Mouse (Mus musculus) naive thymus-derived CD4-positive, alpha-beta T cell, adult 2 months (primary cell): Measurements from ENCODE around the gene Defb45.

Experiments
- DNase-seq: peaks from one replicate; pipeline ENCODE4 v3.0.0-alpha.2; 2011; ENCODE audit warnings: low read depth

Defb45 gene

DNA sequence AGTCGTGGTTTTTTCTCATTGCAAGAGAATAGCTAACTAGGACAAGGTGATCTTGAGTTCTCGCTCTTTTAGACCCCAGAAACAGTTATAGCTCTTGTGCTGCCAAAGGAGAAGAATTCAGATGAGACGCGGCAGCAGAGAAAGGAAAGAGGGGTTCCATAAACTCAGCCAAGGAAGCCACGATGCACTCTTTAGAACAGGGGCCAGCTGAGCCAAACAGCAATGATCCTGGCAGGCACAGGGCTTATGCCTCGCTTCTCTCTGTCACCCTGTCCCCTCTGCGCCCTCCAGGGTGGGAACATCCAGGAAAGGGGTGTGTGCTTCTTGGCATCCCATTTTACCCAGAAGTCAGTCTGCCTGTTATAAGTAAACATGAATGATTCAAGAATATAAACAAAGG is at the start of gene Defb45:
Defb45 (minus strand) TSS at position 101 of the 400 bp plus-strand sequence.
- no peak for DNase-seq

DNA sequence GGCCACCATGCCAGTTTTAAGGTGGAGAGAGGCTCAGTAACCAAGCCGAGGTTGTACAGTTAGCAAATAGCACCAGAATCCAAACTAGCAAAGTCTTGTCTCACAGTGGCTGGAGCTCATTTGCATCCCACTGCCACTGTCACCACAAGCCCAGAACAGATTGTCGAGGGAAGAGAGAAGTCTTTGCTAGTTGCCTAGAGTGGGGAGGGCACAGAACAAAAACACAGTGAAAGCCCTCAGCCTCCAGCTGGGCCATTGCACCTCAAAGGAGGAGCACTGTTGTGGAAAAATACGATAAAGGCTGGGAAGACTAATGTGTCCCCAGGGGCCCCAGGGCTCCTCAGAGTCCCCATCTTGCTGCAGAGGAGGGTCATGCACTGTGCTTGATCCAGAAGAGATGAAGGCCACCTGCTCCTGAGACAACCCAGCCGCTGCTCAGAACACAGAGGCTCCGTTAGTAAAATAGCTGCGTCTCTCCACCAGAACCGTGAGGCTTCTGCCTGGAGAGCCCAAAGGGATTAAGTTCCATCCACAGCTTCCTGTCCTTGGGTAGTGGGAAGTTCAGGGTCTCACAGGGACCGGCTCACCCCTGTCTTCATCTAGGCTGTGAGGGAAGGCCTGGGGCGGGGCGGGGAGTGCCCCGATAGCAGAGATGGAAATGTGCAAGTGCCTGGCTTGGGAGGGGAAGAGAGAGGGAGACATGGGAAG is 40.4 kb upstream of the Defb45 start:
- no peak for DNase-seq

DNA sequence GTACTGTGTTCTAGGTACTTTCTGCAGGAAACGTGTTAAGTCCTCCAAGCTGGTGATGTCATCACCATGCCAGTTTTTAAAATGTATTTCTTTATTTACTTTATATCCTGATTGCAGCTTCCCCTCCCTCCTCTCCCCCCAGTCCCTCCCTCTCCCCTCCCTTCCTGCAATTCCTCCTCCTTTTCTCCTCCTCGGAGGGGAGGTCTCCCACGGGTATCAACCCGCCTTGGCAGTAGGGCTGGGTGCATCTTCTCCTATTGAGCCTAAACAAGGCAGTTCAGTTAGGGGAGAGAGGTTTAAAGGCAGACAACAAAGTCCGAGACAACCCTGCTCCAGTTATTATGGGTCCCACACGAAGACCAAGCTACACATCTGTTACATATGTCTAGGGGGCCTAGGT is 39.7 kb upstream of the Defb45 start:
- DNase-seq = no peak

DNA sequence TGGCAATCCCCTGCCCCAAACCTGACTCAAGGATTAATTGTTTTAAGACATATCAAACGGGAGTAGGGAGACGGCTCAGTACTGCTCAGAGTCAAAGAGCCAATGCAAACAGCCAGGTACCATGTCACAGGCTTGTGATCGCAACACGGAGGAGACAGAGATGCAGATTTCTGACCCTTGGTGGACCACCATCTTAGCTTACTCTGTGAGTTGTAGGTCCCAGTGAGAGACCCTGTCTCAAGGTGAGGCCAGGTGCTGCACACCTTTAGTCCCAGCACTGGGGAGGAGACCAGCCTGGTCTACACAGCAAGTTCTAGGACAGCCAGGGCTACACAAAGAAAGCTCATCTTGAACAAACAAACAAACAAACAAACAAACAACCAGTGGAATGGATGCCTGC is 38.2 kb upstream of the Defb45 start:
- DNase-seq = no peak

DNA sequence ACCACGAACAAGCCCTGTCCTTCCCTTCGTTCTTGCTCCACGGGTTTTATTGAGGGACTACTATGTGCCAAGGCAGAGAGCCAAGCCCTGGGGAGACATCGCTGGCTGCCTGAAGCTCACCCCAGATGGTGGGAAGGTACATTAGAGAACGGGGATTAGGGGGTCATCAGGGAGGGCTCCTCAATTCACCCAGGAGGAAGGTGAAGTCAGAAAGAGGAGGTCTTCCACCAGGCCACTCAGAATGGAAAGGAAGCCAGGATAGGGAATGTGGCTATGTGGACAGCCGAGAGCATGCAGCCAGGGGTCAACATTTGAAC is 37.8 kb upstream of the Defb45 start:
- DNase-seq = no peak

DNA sequence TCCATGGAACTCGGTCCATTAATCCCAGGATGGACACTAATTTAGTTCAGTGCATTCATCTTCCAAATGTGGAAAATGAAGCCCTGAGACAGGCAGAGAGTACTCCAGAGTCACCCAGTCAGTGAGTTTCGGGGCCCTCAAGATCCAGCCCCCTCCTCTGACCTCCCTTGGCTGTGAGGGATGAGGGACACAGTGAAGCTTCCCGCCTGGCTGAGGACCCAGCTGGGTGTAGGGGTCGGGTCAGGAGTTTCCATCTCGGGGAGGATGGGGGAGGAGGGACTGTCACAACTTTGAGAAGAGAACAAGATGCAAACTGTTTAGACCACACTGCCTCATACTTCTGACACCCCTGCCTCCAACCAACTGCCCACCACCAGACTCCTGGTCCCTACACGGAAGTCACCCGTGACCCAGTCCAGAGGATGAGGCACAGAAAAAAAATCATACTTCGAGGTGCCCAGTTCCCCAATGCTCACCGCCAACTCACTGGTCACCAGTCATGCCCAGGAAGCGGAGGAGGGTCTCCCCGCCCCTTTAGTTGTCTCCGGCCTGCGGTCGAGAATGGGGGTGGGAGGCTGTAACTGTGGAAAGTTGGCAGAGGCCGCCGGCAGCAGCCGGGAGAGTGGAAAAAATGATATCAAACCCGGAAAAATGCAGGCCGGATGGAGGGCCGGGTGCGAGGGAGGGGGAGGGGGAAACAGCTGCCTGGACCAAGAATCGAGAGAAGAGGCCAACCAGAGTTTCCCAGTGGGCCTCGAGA is 37.2 kb upstream of the Defb45 start:
- DNase-seq = no peak

DNA sequence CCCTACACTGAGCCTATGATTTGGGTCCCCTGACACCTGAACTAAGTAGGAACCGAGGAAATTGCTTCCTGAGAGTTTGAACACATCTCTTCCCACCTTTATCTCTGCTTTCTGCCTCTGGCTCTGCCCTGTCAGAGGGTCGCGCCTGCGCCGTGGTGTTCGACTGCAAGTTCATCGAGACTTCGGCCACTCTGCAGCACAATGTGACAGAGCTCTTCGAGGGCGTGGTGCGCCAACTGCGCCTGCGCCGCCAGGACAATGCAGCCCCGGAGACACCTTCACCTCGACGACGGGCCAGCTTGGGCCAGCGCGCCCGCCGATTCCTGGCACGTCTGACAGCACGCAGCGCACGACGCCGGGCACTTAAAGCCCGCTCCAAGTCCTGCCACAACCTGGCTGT is 35.1 kb upstream of the Defb45 start:
- no peak for DNase-seq

DNA sequence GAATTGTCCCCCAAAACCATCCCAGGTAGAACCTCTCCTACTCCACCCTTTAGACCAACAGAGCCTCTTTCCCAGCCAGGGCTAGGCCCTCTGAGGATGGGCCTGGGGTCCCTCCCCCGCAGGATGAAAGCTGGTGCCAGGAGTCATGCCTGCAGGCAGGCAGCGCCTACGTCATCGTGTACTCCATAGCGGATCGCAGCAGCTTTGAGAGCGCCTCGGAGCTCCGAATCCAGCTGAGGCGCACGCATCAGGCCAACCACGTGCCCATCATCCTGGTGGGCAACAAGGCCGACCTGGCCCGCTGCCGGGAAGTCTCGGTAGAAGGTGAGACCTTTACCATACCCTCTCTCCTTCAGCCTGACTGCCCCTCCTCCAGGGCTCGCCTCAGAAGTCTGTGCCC is 34.1 kb upstream of the Defb45 start:
- DNase-seq = no peak

DNA sequence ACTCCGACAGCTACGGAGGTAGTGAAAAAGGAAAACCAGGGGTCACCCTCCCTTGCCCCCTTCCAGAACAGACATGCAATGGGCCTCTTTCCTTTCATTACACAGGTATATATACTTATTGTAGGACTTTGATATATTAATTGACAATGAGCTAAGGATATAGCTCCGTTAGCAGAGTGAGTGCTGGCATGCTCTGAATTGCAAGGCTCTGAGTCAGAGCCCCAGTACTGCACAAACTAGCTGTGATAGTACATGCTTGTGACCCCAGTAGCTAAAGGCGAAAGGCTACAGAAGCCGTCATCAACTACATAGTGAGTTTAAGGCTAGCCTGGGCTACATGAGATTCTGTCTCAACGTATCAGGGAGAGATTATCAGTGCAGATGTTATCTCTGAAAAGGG is 30.7 kb upstream of the Defb45 start:
- DNase-seq = no peak

DNA sequence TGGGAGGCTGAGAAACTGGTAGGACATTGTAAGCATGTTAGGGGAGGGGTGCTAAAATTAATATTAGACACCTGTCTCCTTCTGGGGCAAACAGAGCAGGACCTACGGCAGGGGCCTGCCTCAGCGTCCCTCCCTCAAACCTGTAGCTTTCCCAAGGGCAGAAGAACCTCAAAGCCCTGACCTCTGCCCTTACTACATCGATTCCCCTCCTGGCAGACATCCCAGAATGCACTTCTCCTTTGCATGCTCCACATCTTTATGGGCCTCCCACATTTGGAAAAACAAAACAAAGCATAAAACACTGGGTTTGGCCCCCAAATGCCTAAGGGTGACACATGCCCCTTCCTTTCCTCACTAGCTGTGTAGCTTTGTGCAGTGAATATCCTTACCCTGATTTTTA is 30.0 kb upstream of the Defb45 start:
- DNase-seq = no peak

DNA sequence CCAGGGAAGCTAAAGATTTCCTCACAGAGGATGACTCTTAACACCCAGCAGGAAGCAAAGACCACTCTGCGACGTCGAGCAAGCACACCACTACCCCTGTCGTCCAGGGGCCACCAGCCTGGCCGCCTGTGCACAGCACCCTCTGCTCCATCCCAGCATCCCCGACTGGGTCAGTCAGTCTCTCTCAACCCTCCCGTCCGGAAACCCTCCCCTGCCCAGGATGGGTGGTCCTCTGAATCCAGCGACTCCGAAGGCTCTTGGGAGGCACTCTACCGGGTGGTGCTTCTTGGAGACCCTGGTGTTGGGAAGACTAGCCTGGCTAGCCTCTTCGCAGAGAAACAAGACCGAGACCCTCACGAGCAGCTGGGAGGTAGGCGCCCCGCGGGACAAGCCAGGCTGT is 28.9 kb upstream of the Defb45 start:
- DNase-seq = no peak

DNA sequence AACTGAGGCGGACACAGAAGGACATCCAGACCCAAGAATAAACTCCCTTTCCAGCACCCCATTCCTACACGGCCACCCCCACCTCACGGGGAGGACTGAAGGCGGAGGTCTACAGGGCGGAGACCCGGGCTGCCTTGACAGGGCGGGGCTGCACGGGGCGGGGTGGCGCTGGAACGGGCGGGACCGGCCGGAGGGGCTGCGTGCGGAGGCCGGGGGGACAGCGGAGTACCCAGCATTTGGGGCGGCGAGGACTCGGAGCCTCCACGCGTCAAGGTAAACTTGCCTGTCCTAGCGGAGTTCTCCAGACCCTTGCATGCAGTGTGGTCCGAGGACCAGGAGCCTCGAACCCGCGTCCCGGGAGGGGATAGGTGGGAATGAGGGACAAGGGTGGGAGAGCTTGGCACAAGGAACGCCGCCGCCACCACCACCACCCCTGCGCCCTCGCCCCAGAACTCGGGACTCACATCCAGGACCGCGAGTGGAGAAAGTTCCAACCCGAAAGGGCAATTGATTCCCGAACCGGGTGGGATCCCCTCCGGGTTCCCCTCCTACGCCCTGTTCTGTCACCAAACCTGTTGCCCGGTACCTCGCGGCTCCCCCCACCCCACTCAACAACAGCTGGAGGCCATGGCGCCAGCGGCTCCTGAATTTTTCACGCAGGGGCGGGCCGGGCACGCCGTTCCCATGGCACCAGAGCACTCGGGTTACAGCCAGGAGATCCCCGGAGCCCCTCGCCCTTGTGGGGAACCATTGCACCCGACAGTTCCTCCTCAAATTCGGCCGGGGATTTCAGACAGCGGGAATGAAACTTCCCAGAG is 27.8 kb upstream of the Defb45 start, which contains the start of gene Rem1:
Rem1 (plus strand) TSS at position 178 of the 818 bp plus-strand sequence.
- DNase-seq = no peak

DNA sequence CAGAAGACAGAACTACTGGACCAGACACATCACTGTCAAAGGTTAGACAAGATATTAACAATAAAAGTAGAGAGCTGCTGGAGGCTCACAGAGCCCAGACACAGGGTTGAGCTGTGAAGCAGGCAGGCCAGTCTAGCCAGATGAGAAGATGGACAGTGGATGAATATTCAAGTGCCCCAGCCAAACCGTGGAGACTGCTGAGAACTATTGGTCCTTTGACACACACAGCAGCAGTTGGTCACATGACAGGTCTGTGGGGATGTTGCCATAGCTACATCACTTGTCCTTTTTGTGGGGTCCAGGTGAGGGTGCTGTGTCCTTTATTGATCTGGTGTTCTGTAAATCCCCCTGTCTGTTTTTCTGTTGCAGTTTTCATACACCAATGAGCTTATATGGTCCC is 26.1 kb upstream of the Defb45 start:
- DNase-seq = no peak

DNA sequence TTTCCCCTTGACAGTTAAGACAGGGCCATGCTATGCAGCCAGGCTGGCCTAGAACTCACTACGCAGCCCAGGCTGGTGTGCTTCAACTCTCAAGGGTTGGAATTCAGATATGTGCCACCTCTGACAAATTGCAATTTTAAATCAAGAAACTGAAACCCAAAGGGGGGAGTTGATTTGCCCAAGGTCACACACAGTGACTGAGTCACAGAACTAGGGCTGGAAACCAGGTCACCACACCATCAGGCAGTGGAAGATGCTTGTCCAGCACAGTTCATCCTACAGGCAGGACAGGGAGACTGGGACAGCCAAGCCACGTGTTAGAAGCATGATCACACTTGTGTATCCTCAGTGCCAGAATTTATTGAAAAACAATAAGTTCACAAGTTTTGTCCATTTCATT is 25.4 kb upstream of the Defb45 start:
- DNase-seq = no peak

DNA sequence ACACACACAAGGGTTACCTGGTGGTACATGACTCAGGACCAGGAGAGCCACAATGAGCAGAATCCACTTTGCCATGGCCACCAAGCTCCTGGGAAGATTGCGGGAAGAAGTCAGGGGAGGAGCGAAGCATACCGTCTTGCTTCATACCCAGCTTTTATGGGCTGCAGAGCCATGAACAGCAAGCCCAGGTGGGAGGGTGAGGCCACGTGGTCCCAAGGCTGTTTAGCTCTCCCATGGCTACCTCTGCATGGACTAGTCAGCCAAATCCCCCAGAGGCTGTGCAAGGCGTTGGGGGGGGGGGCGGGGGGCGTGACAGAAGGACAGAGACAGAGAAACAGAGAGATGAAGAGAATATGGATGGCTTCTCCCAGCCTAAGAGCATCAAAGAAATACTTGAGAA is 23.8 kb upstream of the Defb45 start, which contains the start of gene Defb25:
Defb25 (minus strand) TSS at position 101 of the 400 bp plus-strand sequence.
- DNase-seq = no peak

DNA sequence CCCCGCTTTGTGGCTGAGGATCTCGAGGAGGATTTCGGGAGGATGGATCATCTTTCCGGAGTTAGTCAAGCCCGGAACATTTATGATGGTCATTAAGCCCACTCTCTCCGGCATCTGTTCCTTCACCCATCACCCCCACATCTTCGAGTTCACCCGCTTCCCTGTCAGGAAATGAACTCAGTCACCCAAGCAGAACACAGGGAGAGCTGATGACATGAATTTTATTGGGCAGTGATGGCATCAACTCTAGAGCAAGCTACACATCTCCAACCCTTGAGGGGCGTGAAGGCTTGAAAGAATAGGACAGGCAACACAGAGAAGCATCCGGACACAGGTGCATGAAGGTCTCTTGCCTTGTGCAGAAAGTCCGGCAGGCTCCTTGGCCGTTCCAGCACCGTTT is 23.0 kb upstream of the Defb45 start:
- no peak for DNase-seq

DNA sequence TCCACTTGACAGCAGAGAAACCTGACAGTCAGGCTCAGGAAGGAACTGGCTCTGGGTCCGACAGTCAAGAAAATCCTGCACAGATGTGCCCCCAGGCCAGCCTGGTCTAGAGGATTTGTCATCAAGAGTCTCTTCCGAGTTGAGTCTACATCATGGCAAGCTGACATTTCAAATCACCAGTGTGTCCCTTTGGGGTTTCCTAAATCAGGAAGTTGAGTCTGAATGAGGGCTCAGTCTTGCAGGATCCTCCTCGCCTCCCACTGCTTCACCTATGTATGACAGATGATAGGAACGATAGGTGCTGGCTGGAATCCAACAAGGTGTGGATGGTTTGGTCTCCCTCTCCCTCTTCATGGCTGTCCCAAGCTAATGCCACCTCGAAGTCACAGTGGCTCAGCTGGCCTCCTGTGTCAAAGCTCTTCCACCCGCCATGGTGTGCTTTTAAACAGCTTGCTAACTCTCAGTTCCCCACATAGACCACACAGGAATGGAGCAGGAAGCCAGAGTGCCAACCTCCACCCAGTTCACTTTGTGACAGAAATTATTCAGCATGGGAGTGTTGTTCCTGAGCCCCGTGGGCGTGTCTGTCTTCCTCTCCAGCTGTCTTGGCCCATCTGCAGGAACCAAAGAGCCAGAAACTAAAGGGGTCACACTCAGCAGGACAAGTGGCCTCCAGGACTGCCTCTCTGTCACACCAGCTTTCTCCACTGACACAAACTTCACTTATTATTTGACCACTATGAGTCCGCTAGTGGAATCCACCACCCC is 21.4 kb upstream of the Defb45 start:
- no peak for DNase-seq

DNA sequence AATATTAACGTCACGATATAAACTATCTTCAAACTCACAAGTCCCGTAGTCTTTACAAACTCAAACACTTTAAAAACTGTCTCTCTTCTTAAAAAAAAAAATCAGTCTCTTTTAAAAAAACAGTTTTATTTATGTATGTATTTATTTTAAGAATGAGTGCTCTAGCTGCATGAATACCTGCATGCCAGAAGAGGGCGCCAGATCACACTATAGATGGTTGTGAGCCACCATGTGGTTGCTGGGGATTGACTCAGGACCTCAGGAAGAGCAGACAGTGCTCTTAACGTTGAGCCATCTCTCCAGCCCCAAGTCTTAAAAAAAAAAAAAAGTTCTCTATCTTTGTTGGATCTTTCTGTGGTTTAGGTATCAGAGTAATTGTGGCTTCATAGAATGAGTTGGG is 18.2 kb upstream of the Defb45 start:
- DNase-seq = peak; percentile 30

DNA sequence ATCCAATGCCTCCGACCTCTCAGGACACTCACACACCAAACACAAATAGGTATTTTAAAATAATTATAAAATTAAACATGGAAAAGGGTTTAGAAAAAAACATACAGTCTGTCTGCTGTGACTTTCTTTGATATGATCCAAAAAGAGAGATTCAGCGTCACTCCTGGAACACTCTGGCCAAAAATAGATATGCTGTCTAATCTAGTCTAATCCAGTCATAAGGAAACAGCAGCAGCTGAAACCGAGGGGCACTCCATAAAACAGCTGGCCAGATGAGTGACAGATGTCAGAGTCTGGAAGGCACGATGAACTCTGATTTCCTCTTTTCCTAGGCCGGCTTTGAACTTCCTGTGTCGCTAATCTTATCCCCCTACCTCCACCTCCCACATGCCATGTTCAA is 17.3 kb upstream of the Defb45 start:
- no peak for DNase-seq

DNA sequence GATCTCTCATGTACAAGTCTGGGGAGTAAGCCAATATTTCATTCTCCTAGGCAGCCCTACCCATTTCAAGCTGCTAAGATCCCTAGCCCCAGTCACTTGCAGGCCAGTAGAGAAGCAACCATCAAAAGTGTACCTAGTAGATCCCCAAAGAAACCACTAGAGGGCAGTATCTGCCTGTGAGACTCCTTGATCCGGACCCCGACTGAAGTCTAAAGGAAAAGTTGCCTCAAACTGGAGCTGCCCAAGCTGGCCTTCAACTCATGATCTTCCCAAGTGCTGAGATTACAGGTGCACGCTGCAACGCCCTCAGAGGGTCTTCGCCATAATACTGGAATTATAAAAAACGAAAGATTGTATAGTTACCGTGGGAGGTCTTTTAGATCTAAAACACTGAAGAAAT is 16.4 kb upstream of the Defb45 start:
- DNase-seq = peak; percentile 66

DNA sequence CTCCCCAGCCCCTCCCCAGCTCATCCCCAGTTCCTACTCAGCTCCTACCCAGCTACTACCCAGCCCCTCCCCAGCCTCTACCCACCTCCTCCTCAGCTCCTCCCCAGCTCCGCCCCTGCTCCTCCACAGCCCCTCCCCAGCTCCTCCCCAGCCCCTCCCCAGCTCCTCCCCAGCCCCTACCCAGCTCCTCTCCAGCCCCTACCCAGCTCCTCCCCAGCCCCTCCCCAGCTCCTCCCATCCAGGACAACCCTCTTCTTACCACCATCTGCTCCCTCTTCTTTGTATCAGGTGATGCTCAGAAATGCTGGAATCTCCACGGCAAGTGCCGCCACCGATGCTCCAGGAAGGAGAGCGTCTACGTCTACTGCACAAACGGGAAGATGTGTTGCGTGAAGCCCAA is 13.0 kb upstream of the Defb45 start:
- DNase-seq = no peak

DNA sequence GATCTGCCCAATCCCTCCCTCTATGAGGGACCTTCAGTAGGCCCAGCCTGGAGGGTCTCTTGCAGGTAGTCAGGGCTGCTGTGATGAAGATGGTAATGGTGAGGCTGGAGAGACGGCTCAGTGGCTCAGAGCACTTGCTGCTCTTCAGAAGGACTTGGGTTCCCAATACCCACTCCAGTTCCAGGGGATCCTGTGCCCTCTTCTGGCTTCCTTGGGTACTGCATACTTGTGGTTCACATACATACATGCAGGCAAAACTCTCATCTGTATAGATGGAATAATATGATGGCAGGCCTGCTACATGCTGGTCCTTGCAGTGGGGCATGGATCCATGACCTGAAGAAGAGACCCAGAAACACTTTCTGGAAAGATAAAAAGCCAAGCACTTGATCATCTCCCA is 9.5 kb upstream of the Defb45 start:
- DNase-seq = no peak
